Mouse (Mus musculus) small intestine, adult 2 months (tissue): ENCODE results near the gene Spcs2. TPM values are rescaled to one million over a fixed set of nuclear protein-coding genes. Genes with fewer than 3 reads are reported as not detected.
A peak's percentile ranks its signal among the peaks of the same experiment; 100 is the strongest.

Experiments used
- H3K27ac ChIP-seq: fragments of 200-500 bp; 2 replicates; pipeline ENCODE4 v1.5.1; 2012; ENCODE audit warnings: low read depth, low read length, control low read depth, inconsistent platforms; ENCODE audit not compliant: insufficient read depth
- H3K27me3 ChIP-seq: fragments of 200-500 bp; 2 replicates; pipeline ENCODE4 v1.6.1; 2012; ENCODE audit warnings: mild to moderate bottlenecking, moderate library complexity, low read length, inconsistent platforms; ENCODE audit not compliant: control insufficient read depth, insufficient read depth
- H3K36me3 ChIP-seq: fragments of 200-500 bp; 2 replicates; pipeline ENCODE4 v1.6.1; 2012; ENCODE audit warnings: mild to moderate bottlenecking, low read length, control low read depth, inconsistent platforms; ENCODE audit not compliant: control insufficient read depth, insufficient read depth
- H3K4me1 ChIP-seq: fragments of 200-500 bp; 2 replicates; pipeline ENCODE4 v1.6.1; 2012; ENCODE audit warnings: low read length, inconsistent platforms, mixed read lengths; ENCODE audit not compliant: control insufficient read depth, insufficient read depth, insufficient read length
- H3K4me3 ChIP-seq: fragments of 200-500 bp; 2 replicates; pipeline ENCODE4 v1.5.1; 2012; ENCODE audit warnings: low read depth, mild to moderate bottlenecking, control low read depth, inconsistent platforms, low read length, moderate library complexity
- CTCF ChIP-seq: fragments of 200-500 bp; IDR thresholded peaks from 2 replicates; pipeline ENCODE4 v1.5.1; 2012; ENCODE audit warnings: low read depth, mild to moderate bottlenecking, control low read depth, inconsistent platforms, low read length, moderate library complexity, mixed read lengths; ENCODE audit not compliant: insufficient replicate concordance, insufficient read length; ENCODE audit errors: extremely low read depth
- POLR2A ChIP-seq: fragments of 200-500 bp; IDR thresholded peaks from 2 replicates; pipeline ENCODE4 v1.6.1; 2012; ENCODE audit warnings: low read depth, mild to moderate bottlenecking, control low read depth, inconsistent platforms, low read length, moderate library complexity
- WGBS: fragments of 180-500 bp; shearing (Covaris S2); methylation state at CpG from one replicate; pipeline ENCODE4 v1.1.7; 2018; 5-methylcytosine and 5-hydroxymethylcytosine counted together
- polyA plus RNA-seq: library from polyadenylated mRNA; depleted of rRNA; stranded (reverse); fragments of >200 nt; gene quantifications from 2 replicates; pipeline ENCODE4 v1.2.3, GENCODE M21; 2012

The Spcs2 gene
- polyA plus RNA-seq, 1 experiment, result 12.0 TPM

GRCm38 (mm10) chr7:99851618-99852017 is 11.6 kb downstream of the Spcs2 start:
- no peak overlapping the region for H3K27ac ChIP-seq
- peaks cover 31% of the 10 kb centered on the region for H3K36me3 ChIP-seq
- no peaks in the 10 kb centered on the region for H3K27me3 ChIP-seq
- no peak overlapping the region for H3K4me3 ChIP-seq
- 73% methylated on average over 6 of the region's 6 CpGs for WGBS
- TF ChIP-seq POLR2A, result no peak
- TF ChIP-seq CTCF, result no peak
- H3K4me1 ChIP-seq, result no peaks in the 10 kb centered on the region

- WGBS, result 64% methylated on average over 1 of the region's 1 CpGs
- no peaks in the 10 kb centered on the region; the same call in 1 of the 2 replicates for H3K4me1 ChIP-seq
- TF ChIP-seq POLR2A, result no peak
- TF ChIP-seq CTCF, result no peak
- peaks cover 34% of the 10 kb centered on the region for H3K36me3 ChIP-seq
- no peak overlapping the region for H3K27ac ChIP-seq
- no peak overlapping the region for H3K4me3 ChIP-seq
- no peaks in the 10 kb centered on the region for H3K27me3 ChIP-seq
These were observed 12.1 kb downstream of the Spcs2 start for GRCm38 (mm10) chr7:99851121-99851520.

GRCm38 (mm10) chr7:99850534-99850933 is 12.7 kb downstream of the Spcs2 start:
- 92% methylated on average over 5 of the region's 5 CpGs for WGBS
- H3K27me3 ChIP-seq, result no peaks in the 10 kb centered on the region
- no peaks in the 10 kb centered on the region; the same call in 1 of the 2 replicates for H3K4me1 ChIP-seq
- no peak for TF ChIP-seq POLR2A
- TF ChIP-seq CTCF, result no peak
- peaks cover 38% of the 10 kb centered on the region for H3K36me3 ChIP-seq
- H3K4me3 ChIP-seq, result no peak overlapping the region
- no peak overlapping the region for H3K27ac ChIP-seq

- WGBS, result 57% methylated on average over 8 of the region's 8 CpGs
- Histone ChIP-seq H3K4me1 (peaks cover 1% of the 10 kb centered on the region; the same call in 1 of the 2 replicates), H3K36me3 (peaks cover 54% of the 10 kb centered on the region), H3K4me3 (no peak overlapping the region), H3K27me3 (no peaks in the 10 kb centered on the region), H3K27ac (no peak overlapping the region)
- TF ChIP-seq CTCF (no peak), POLR2A (no peak)
These were observed 17.6 kb downstream of the Spcs2 start for GRCm38 (mm10) chr7:99845533-99846236.

GRCm38 (mm10) chr7:99838241-99838640 is 25.0 kb downstream of the Spcs2 start:
- Histone ChIP-seq H3K4me3 (no peak overlapping the region), H3K36me3 (peaks cover 27% of the 10 kb centered on the region), H3K27me3 (no peaks in the 10 kb centered on the region), H3K27ac (0 out of 2 replicates have a peak overlapping the region, but pooled peaks have one; percentile 8), H3K4me1 (peaks cover 12% of the 10 kb centered on the region; the same call in 1 of the 2 replicates)
- WGBS, result 88% methylated on average over 3 of the region's 3 CpGs
- TF ChIP-seq CTCF, result no peak
- TF ChIP-seq POLR2A, result no peak

- Histone ChIP-seq H3K27ac (0 out of 2 replicates have a peak overlapping the region, but pooled peaks have one; percentile 8), H3K36me3 (peaks cover 22% of the 10 kb centered on the region), H3K4me3 (no peak overlapping the region), H3K27me3 (no peaks in the 10 kb centered on the region), H3K4me1 (peaks cover 12% of the 10 kb centered on the region; the same call in 1 of the 2 replicates)
- 34% methylated on average over 6 of the region's 6 CpGs for WGBS
- no peak for TF ChIP-seq POLR2A
- no peak for TF ChIP-seq CTCF
These were observed 25.7 kb downstream of the Spcs2 start for GRCm38 (mm10) chr7:99837358-99838071.

- Histone ChIP-seq H3K4me3 (no peak overlapping the region), H3K4me1 (peaks cover 12% of the 10 kb centered on the region; the same call in 1 of the 2 replicates), H3K27ac (no peak overlapping the region), H3K36me3 (peaks cover 18% of the 10 kb centered on the region), H3K27me3 (no peaks in the 10 kb centered on the region)
- 56% methylated on average over 4 of the region's 4 CpGs for WGBS
- TF ChIP-seq CTCF (no peak), POLR2A (no peak)
These were observed 26.5 kb downstream of the Spcs2 start for GRCm38 (mm10) chr7:99836781-99837180.
